In the genomic region with DNA sequence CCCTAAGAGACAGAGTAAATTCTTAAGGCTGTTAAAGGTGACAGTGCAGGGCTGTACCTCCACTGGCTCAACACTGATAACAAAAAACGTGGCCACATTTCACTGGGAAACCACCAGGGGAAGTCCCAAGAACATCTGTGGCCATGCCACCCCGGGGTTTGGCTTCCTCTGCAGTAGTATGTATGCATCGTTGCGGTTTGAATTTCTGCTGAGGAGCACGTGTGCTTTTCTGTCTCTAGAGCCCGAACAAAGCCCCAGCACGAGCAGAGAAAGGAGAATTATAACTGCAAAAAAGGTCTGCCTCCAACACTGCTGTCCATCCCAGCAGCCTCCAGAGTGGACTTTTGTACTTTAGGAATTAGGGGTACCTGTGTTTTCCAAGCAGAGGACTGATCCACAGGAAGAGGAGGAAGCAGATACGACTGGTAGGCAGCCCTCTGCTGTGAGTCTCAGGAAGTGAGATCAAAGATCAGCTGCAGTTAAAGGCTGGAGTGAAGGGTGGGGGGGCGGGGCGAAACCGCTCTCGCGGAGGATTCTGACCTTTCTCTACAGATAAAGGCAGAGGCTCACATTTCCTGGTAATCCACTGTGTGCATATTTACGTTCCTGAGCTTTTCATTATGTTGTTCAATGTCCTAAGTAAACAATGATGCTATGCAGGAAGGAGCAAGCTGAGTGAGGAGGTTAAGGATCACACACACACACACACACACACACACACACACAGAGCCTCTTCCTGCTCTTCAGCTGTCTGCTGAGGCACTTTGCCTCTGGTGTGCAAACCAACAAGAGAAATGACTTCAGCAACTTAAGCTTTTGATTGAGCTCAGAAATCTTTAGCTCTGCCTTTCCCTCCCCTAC, we compare ENCODE assay signal across 8 mouse cellular contexts.
DNase-seq lines count a peak whose midpoint lies in the region; ATAC-seq and TF ChIP-seq lines count a peak whose summit lies in the region.

No protein-coding gene starts in this region.

- no peak; the same call in 1 of the 2 replicates for TF ChIP-seq CTCF in intestine, postnatal 0 days (IDR thresholded peaks at IDR 0.05; ENCODE audit: low read depth)

- 3% methylated on average over 14 of the region's 14 CpGs for WGBS in intestine, postnatal 0 days
- WGBS in neural tube, embryonic 12.5 days = 20% methylated on average over 14 of the region's 14 CpGs

- ATAC-seq in granulocyte monocyte progenitor cell, adult 5-6 weeks (replicated peaks; ENCODE audit: poor library complexity, severe bottlenecking) = peak; percentile 95
- peak; percentile 98 for ATAC-seq in intestine, postnatal 0 days
- peak; percentile 66 for ATAC-seq in neural tube, embryonic 12.5 days (ENCODE audit: low FRiP score, low read depth)

- H3K9me3 ChIP-seq in intestine, postnatal 0 days (ENCODE audit: control insufficient read depth) = no peaks in the 10 kb centered on the region
- H3K9me3 ChIP-seq in neural tube, embryonic 12.5 days = no peaks in the 10 kb centered on the region

- peaks cover 4% of the 10 kb centered on the region for H3K4me1 ChIP-seq in brown adipose tissue, adult 24 weeks (ENCODE audit: control insufficient read depth, insufficient read depth, insufficient read length, low read length)
- H3K4me1 ChIP-seq in intestine, postnatal 0 days (replicated peaks; ENCODE audit: control insufficient read depth, insufficient read depth, low read length) = peaks cover 3% of the 10 kb centered on the region
- H3K4me1 ChIP-seq in neural tube, embryonic 12.5 days = peaks cover 8% of the 10 kb centered on the region; the same call in 1 of the 2 replicates

- peak overlapping the region; percentile 60 for H3K4me2 ChIP-seq in intestine, postnatal 0 days (replicated peaks; ENCODE audit: low read depth)
- peak overlapping the region; percentile 48 for H3K4me2 ChIP-seq in neural tube, embryonic 12.5 days (replicated peaks)

- H3K27ac ChIP-seq in brown adipose tissue, adult 24 weeks (replicated peaks; ENCODE audit: low read depth, low read length) = 0 out of 2 replicates have a peak overlapping the region, but pooled peaks have one; percentile 18
- peak overlapping the region; percentile 80 for H3K27ac ChIP-seq in intestine, postnatal 0 days (ENCODE audit: low read depth, low read length)
- no peak overlapping the region for H3K27ac ChIP-seq in neural tube, embryonic 12.5 days

- H3K9ac ChIP-seq in intestine, postnatal 0 days (ENCODE audit: low read depth, low read length) = no peak overlapping the region
- no peak overlapping the region for H3K9ac ChIP-seq in neural tube, embryonic 12.5 days

- peak overlapping the region; percentile 57 for H3K4me3 ChIP-seq in brown adipose tissue, adult 24 weeks (ENCODE audit: insufficient read depth, low read depth, low read length)
- peak overlapping the region; percentile 26 for H3K4me3 ChIP-seq in intestine, postnatal 0 days (ENCODE audit: low read depth, low read length)
- H3K4me3 ChIP-seq in neural tube, embryonic 12.5 days = no peak overlapping the region

- no peaks in the 10 kb centered on the region for H3K36me3 ChIP-seq in intestine, postnatal 0 days (ENCODE audit: control insufficient read depth, insufficient read depth)
- no peaks in the 10 kb centered on the region for H3K36me3 ChIP-seq in neural tube, embryonic 12.5 days

- H3K27me3 ChIP-seq in intestine, postnatal 0 days (replicated peaks; ENCODE audit: control insufficient read depth, insufficient read depth, low read length) = no peaks in the 10 kb centered on the region
- H3K27me3 ChIP-seq in neural tube, embryonic 12.5 days (replicated peaks) = no peaks in the 10 kb centered on the region

- DNase-seq in ovary, adult 18-20 months (ENCODE audit: low spot score) = peak; percentile 9
- DNase-seq in ovary, postnatal 10 days (ENCODE audit: low spot score) = no peak
- peak; percentile 17 to 52 for DNase-seq in lung, adult 18-20 months
- peak; percentile 81 to 87 for DNase-seq in thymus, postnatal 36 days
